Comparison of ENCODE assay signal across 9 mouse cellular contexts in the genomic region with DNA sequence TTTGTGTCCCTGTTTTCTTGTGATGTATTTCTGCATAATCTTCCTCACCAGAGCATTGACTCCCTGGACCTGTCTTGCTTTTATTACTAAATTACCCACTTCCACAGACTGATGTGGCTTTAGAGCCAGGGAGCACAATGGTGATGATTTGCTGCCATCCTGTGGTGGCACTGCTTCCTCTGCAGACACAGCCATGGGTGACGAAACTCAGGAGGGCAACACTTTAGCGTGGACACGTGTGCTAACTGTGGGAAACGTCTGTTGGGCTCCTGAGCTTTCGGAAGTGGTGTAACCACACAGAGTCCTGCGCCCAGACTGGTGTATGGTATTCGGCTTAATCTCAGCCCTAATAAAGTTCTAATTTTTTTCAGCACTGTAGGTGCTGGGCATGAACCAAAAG.
DNase-seq lines count a peak whose midpoint lies in the region; ATAC-seq and TF ChIP-seq lines count a peak whose summit lies in the region.
"Had no signal": no experiment of that assay in that cellular context is flagged by ENCODE, and none has a peak within 500 bp of the region (broad histone marks: within the 10 kb centered on the region; RNA-seq: fewer than 3 reads in every experiment).

No protein-coding gene starts in this region.

- H3K4me1 ChIP-seq in heart, embryonic 15.5 days (replicated peaks), result peaks cover 16% of the 10 kb centered on the region
- peaks cover 26% of the 10 kb centered on the region for H3K4me1 ChIP-seq in hindbrain, embryonic 15.5 days (replicated peaks)
- no peaks in the 10 kb centered on the region for H3K4me1 ChIP-seq in lung, adult 2 months (ENCODE audit: control insufficient read depth, insufficient read depth, low read length)

- H3K9ac ChIP-seq in heart, embryonic 15.5 days, result no peak overlapping the region
- H3K9ac ChIP-seq in hindbrain, embryonic 15.5 days, result no peak overlapping the region
- H3K9ac ChIP-seq: limb, embryonic 12.5 days had no signal

- peak overlapping the region; percentile 32 for H3K4me2 ChIP-seq in heart, embryonic 15.5 days
- H3K4me2 ChIP-seq in hindbrain, embryonic 15.5 days, result no peak overlapping the region
- H3K4me2 ChIP-seq: limb, embryonic 12.5 days had no signal

- H3K27ac ChIP-seq in heart, embryonic 15.5 days, result no peak overlapping the region
- no peak overlapping the region for H3K27ac ChIP-seq in hindbrain, embryonic 15.5 days (replicated peaks)
- H3K27ac ChIP-seq: limb, embryonic 12.5 days had no signal

- no peak overlapping the region for H3K4me3 ChIP-seq in heart, embryonic 15.5 days
- no peak overlapping the region for H3K4me3 ChIP-seq in hindbrain, embryonic 15.5 days
- H3K4me3 ChIP-seq in lung, adult 2 months (replicated peaks; ENCODE audit: extremely low read depth, low read depth, low read length), result no peak overlapping the region
- H3K4me3 ChIP-seq: limb, embryonic 12.5 days had no signal

- DNase-seq in heart, adult 11 months, result no peak
- peak; percentile 66 to 69 for DNase-seq in B cell, adult 2 months
- peak; percentile 55 for DNase-seq in T-cell, adult 2 months (ENCODE audit: low spot score)
- DNase-seq in lung, adult 2 months, result no peak
- DNase-seq in right cerebral cortex, adult 2 months (ENCODE audit: low spot score in 2 of 2), result peak; percentile 45 to 50
- no peak for DNase-seq in gastrocnemius, postnatal 4 days (ENCODE audit: low spot score in 2 of 2)

- no peaks in the 10 kb centered on the region for H3K9me3 ChIP-seq in heart, embryonic 15.5 days (replicated peaks)
- no peaks in the 10 kb centered on the region for H3K9me3 ChIP-seq in hindbrain, embryonic 15.5 days
- H3K9me3 ChIP-seq: limb, embryonic 12.5 days had no signal

- 32% methylated on average over 7 of the region's 7 CpGs for WGBS in heart, embryonic 15.5 days
- 51% methylated on average over 7 of the region's 7 CpGs for WGBS in hindbrain, embryonic 15.5 days
- 30% methylated on average over 7 of the region's 7 CpGs for WGBS in lung, adult 2 months

- H3K27me3 ChIP-seq in heart, embryonic 15.5 days, result 0 out of 2 replicates have a peak, but pooled peaks cover 10% of the 10 kb centered on the region
- peaks cover 5% of the 10 kb centered on the region; the same call in 1 of the 2 replicates for H3K27me3 ChIP-seq in hindbrain, embryonic 15.5 days

- ATAC-seq in heart, embryonic 15.5 days (replicated peaks; ENCODE audit: insufficient number of reproducible peaks, insufficient read depth, low FRiP score, low read depth), result 0 out of 2 replicates have a peak, but pooled peaks have one; percentile 32
- peak; percentile 41; the same call in 1 of the 2 replicates for ATAC-seq in hindbrain, embryonic 15.5 days (ENCODE audit: low FRiP score, low read depth)

- peak; percentile 59; the same call in 1 of the 2 replicates for TF ChIP-seq CTCF in lung, adult 2 months (IDR thresholded peaks at IDR 0.05; ENCODE audit: insufficient read depth, low read length)

- H3K36me3 ChIP-seq in heart, embryonic 15.5 days, result no peaks in the 10 kb centered on the region
- H3K36me3 ChIP-seq in hindbrain, embryonic 15.5 days, result no peaks in the 10 kb centered on the region
- H3K36me3 ChIP-seq: limb, embryonic 12.5 days had no signal

- no peak for TF ChIP-seq POLR2A in lung, adult 2 months (IDR thresholded peaks at IDR 0.05; ENCODE audit: borderline replicate concordance, extremely low read depth, low read depth, low read length)

Comparison
In these comparisons a context has a peak if more than half of its experiments do, and no peak if none do; other contexts are left out.
1. DNase-seq: peak in B cell, adult 2 months (2 of 2), T-cell, adult 2 months (single experiment) and right cerebral cortex, adult 2 months (2 of 2); none in heart, adult 11 months (single experiment), lung, adult 2 months (single experiment) and gastrocnemius, postnatal 4 days (0 of 2).